Mouse (Mus musculus) adrenal gland, postnatal 10 days (tissue): ENCODE measurements at regions not wholly inside any gene's neighbourhood (a gene's known extent, or its start where the extent isn't known, plus 50 kb on each side); places are given as distances from the start of the nearest gene placed in this dataset.

Source experiments
- DNase-seq: peaks from one replicate; pipeline ENCODE4 v3.0.0; 2021; ENCODE audit warnings: mixed read lengths

DNA sequence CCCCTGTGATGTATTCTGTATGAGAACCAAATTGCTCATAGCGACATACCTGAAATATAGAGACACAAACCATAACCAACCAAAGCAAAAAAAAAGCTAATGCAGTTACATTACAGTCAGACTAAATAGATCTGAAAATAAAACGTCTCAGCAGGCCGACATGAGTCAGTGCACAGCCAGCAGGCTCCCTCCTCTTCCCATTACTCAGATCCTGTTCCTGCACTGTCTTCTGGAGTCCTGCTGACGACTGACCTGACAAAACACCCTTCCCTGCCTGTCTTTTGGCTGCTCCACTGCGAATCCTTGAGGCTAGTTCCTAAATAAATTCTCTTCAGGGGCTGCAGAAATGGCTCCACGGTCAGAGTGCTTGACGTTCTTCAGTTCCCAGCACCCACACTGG, 61.3 kb upstream of the 1600014C23Rik start:
- DNase-seq: no peak

DNA sequence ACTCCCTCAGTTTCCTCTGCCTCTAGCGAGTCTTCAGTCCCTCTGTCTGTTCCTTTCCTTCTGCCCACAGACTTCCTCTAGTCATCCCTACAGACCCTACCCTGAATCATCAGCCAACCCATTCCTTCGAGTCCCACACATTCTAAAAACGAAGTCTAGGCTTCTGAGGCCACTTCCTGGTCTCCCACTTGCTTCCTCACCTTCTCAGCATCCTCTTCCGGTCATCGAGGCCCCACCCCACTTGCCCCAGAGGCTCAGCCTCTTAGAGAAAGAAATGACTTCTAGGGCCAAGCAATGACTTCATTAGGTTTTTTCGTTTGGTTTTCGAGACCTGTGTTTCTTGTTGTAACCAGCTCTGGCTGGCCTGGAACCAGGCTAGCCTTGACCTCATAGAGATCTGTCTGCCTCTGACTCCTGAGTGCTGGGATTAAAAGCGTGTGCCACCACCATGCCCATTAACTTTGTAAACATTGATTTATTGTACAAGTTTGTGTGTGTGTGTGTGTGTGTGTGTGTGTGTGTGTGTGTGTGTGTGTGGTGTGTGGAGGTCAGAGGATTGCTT, 57.4 kb upstream of the 1600014C23Rik start:
- no peak for DNase-seq

DNA sequence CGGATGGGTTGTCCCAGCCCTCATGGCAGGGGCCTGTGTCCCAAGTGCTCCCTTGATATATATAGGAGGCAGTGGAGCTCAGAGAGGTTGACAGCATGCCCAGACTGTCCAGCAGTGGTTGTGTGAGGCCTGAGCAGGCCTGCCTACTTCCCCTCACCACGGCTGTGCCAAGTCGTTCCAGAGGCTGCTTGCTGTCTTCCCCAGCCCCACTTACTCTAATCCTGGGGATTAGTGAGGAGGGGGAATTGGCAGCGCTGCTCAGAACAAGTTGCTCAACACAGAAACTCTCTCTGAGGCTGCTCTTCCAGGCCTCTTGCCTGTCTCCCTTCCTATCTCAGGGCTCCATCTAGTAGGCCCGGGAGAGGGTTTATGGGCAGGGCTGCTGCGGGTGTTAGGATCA, 56.1 kb upstream of the 1600014C23Rik start:
- no peak for DNase-seq

DNA sequence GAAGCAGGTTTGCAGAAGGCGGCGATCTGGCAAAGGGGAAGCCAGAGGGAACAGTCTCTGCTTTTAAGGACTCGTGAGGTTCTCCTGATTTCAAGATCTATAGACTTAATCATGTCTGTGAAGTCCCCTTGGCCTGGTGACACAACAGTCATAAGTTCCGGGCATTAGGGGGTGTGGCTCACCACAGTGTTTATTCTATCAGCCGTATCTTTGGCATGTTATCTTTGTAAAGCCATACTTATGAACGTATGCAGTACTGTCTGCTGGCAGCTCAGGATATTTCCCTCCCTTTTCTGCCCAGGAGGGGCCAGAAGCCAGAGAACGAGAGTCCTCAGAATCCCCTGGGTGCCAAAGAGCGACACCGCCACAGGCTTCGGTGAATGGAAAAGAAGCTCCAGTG, 51.3 kb upstream of the 1600014C23Rik start:
- DNase-seq: no peak

DNA sequence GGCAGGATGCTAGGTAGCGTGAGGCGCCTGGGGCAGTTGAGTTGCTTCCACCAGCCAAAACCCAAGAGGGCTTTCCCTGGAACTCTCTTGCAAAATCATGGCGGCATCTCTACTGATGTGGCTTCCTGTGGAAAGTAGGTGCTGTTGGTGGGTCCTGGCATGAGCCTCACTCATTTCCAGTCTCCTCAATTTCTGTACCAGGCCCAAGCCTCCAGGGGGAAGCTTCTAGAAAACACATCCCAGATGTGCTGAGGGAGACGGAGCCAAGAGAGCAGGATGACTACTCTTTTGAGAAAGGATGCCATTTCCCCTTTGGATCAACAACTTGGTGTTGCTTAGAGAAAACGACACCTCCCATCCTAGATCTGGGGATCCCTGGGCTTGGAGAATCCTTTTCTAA, 50.9 kb upstream of the 1600014C23Rik start:
- no peak for DNase-seq
